Mouse (Mus musculus): ENCODE results near the gene Bik. TPM values are rescaled to one million over a fixed set of nuclear protein-coding genes. Genes with fewer than 3 reads are reported as not detected.
A peak's percentile ranks its signal among the peaks of the same experiment; 100 is the strongest.

Bik gene
- polyA plus RNA-seq, 1 experiment from 2014 or later, result 1.7 TPM

DNA sequence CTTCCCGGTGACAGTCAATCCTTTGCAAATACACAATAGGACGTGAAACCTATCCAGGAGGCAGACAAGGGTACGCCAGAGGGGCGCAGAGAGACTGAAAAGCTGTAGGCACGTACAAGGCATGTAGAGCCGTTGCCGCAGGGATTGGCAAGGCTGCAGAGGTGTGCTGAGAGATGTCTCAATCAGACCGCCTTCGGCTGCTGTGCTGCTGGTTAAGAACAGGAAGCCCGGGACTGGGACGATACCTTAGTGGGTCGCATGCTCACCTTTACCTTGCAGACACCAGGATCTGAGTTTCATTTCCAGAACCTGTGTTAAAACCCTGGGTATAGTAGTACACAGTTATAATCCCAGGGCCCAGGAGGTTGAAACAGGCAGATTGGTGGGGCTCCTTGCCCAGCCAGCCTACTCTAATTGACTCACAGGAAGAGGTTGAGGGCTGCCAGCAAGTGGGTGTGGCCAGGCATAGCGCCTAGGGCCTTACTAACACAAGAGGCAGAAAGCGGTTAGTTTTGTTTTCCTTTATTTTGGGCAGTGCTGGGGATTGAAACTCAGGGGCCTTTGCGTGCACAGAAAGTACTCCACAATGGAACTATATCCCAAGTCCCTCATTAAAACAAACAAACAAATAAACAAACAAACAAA is 36.1 kb downstream of the Bik start:
- 30% methylated on average over 15 of the region's 15 CpGs for WGBS
- Histone ChIP-seq H3K4me2 (peak overlapping the region; percentile 83), H3K4me3 (replicated peaks) (peak overlapping the region; percentile 41; the same call in 1 of the 2 replicates), H3K36me3 (replicated peaks) (no peaks in the 10 kb centered on the region), H3K27me3 (peaks cover 22% of the 10 kb centered on the region; the same call in 1 of the 2 replicates), H3K27ac (peak overlapping the region; percentile 37; the same call in 1 of the 2 replicates), H3K9me3 (no peaks in the 10 kb centered on the region), H3K4me1 (peaks cover 22% of the 10 kb centered on the region), H3K9ac (no peak overlapping the region)
- peak; percentile 51; the same call in 1 of the 2 replicates for ATAC-seq (ENCODE audit: low FRiP score)

DNA sequence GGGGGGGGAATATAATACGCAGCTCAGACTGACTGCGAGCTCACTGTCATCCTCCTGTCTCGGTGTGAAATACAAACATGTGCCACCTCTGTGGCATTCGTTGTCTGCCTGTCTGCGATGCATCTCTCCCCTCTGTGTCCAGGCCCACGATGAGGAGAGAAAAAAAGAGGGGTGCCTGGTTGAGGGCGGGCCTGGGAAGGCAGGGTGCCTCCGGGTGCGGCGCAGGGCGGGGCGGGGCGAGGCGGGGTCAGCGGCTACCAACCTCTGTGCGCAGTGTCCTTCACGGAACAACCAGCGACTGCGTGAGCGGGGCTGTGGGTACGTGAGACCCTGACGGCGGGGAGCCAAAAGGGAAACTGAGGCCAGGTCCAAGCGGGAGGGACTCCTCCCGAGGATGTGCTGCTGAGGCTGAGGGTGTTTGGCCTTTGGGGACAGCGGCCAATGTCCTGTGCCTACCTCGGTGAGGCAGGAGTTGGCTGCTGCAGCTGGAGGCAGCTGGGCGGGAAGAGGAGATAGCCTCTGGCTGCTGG is 36.7 kb downstream of the Bik start, which contains the start of the genes Tspo and Mcat:
TSS of gene Tspo (plus strand) at position 266 of the 530 bp plus-strand sequence.
TSS of gene Mcat (minus strand) at position 461 of the 530 bp plus-strand sequence.
- H3K27ac ChIP-seq, result peak within 1 kb of the TSS; percentile 37; the same call in 1 of the 2 replicates
- peak; percentile 39; the same call in 1 of the 2 replicates for ATAC-seq (ENCODE audit: low FRiP score)

DNA sequence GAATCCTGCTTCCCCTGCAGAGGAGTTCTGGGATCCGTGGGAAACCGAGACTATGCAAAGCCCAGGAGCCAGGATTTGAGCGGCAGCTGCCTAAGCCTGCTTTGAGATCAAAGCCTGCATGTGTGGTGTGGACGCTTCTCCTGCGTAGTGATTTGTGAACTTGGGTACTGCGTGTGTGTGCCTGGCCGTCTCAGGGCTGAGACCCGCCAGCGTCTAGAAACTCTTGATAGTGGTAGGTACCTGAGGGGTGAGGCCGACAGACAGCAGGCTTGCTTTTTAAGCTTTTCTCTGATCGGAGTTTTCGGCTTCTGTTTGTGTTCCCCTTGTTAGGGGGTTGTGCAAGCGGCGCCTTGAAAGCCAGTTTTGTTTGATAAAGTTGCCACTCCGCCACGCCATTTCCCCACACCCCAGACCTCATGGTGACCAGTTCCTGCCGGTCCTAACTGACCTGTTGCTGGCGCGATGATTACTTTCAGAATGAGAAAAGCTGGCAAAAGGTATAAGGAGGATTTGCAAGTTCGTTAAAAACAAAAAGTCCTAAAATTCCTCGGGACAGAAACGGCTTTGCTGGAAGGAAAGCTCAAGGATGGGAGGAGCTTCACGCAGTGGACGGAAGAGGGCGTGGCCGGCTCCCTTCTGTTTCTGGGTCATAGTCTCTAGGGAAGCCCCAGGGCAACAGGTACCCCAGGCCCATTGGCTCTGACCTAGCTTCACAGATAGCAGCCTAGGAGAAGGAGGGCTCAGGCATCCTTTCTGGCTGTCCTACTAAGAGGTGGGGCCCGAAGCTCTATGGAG is 37.4 kb downstream of the Bik start:
- no peaks in the 10 kb centered on the region for H3K36me3 ChIP-seq (replicated peaks)
- H3K4me2 ChIP-seq, result peak overlapping the region; percentile 83
- H3K4me3 ChIP-seq (replicated peaks), result peak overlapping the region; percentile 41
- H3K4me1 ChIP-seq, result peaks cover 22% of the 10 kb centered on the region
- H3K27me3 ChIP-seq, result peaks cover 12% of the 10 kb centered on the region; the same call in 1 of the 2 replicates
- 3% methylated on average over 27 of the region's 27 CpGs for WGBS
- H3K27ac ChIP-seq, result no peak overlapping the region
- peak overlapping the region; percentile 57 for H3K9ac ChIP-seq
- no peaks in the 10 kb centered on the region for H3K9me3 ChIP-seq
- peak; percentile 51; the same call in 1 of the 2 replicates for ATAC-seq (ENCODE audit: low FRiP score)

More for the DNA sequence above, 36.7 kb downstream of the Bik start, which contains the start of the genes Tspo and Mcat:
- peak within 1 kb of the TSS; percentile 41 for H3K4me3 ChIP-seq (replicated peaks)
- WGBS, result 1% methylated on average over 28 of the region's 28 CpGs
- peaks cover 22% of the 10 kb centered on the region for H3K4me1 ChIP-seq
- H3K9me3 ChIP-seq, result no peaks in the 10 kb centered on the region
- H3K4me2 ChIP-seq, result peak within 1 kb of the TSS; percentile 83
- peak within 1 kb of the TSS; percentile 57 for H3K9ac ChIP-seq
- H3K36me3 ChIP-seq (replicated peaks), result no peaks in the 10 kb centered on the region
- H3K27me3 ChIP-seq, result peaks cover 16% of the 10 kb centered on the region; the same call in 1 of the 2 replicates

DNA sequence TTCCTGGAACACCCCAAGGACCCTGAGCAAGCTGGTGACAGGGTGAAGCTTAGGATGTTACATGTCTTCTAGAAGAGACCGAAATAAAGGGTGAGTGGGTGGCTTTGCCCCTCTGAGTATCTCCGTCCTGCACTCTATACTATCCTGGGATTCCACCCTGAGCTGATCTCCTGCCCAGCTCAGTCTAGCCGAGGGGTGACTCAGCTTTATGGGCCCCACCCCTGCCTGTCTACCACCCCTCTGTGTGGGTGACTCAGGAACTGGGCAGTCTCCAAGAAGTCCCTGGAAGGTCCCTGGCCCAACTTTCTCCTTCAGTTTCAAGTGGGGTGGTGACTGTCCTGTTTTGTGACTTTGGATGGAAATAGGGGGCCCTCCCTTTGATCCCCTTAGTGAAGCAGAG is 38.8 kb downstream of the Bik start:
- Histone ChIP-seq H3K4me1 (peaks cover 22% of the 10 kb centered on the region), H3K27me3 (peaks cover 12% of the 10 kb centered on the region; the same call in 1 of the 2 replicates), H3K9me3 (no peaks in the 10 kb centered on the region), H3K36me3 (replicated peaks) (no peaks in the 10 kb centered on the region), H3K4me3 (replicated peaks) (no peak overlapping the region), H3K4me2 (no peak overlapping the region), H3K27ac (no peak overlapping the region), H3K9ac (no peak overlapping the region)
- 82% methylated on average over 3 of the region's 3 CpGs for WGBS
- no peak for ATAC-seq (ENCODE audit: low FRiP score)

DNA sequence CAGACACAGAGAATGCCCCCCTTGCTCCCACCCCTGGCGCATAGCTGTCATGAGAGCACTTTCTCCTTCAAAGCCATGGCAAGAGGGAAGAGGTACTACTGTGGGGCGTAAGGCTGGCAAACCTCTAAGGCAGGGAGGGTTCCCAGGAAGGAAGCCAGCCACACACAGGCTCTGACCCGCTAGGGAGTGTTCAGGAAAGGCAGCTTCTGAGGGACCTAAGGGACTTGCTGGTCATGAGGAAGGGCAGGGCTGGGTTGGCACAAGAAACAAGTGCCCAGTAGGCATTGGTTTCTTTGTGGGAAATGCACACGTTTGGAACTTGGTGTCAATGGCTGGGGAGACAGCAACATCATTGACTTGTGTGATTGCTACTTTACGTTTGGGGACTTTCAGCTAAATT is 39.3 kb downstream of the Bik start:
- Histone ChIP-seq H3K27ac (no peak overlapping the region), H3K9me3 (no peaks in the 10 kb centered on the region), H3K9ac (no peak overlapping the region), H3K4me2 (no peak overlapping the region), H3K27me3 (peaks cover 12% of the 10 kb centered on the region; the same call in 1 of the 2 replicates), H3K4me3 (replicated peaks) (no peak overlapping the region), H3K4me1 (peaks cover 22% of the 10 kb centered on the region), H3K36me3 (replicated peaks) (no peaks in the 10 kb centered on the region)
- ATAC-seq (ENCODE audit: low FRiP score), result no peak
- 74% methylated on average over 5 of the region's 5 CpGs for WGBS

DNA sequence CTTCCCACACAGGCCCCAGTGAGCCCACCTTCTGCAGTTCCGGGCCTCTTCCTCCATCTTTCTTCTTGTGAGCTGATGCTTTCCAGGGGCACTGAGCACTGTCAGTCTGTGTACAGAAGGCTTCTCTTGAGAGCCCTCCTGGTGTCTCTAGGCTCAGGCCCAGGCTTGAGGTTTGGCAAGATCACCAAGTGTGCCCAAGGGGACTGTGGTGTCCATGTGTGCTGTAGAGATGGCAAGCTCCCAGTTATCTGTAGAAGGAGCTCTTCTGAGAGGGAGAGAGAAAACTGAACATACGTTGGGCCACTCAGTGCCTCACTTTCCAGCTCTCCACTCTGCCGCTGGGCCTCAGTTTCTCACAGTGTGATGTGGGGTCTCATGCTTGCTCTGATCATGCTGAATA is 41.1 kb downstream of the Bik start:
- Histone ChIP-seq H3K4me3 (replicated peaks) (no peak overlapping the region), H3K4me2 (no peak overlapping the region), H3K9ac (no peak overlapping the region), H3K27me3 (peaks cover 6% of the 10 kb centered on the region; the same call in 1 of the 2 replicates), H3K27ac (no peak overlapping the region), H3K9me3 (no peaks in the 10 kb centered on the region), H3K4me1 (peaks cover 18% of the 10 kb centered on the region), H3K36me3 (replicated peaks) (no peaks in the 10 kb centered on the region)
- no peak for ATAC-seq (ENCODE audit: low FRiP score)
- 82% methylated on average over 3 of the region's 3 CpGs for WGBS

DNA sequence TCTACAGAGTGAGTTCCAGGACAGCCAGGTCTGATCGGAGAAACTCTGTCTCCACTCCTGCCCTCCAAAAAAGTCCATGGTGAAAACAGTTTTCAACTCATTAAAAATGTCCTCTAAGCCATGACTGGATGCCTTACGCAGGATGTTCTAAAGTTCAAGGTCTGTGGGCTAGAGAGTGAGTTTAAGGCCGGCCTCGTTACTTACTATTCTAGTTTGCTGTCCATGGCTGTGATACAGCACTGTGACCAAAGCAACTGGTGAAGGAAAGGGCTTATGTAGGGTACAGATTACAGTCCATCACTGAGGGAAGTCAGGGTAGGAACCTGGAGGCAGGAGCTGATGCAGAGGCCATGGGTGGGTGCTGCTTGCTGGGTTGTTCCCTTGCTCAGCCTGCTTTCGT is 41.9 kb downstream of the Bik start:
- Histone ChIP-seq H3K4me1 (peaks cover 10% of the 10 kb centered on the region), H3K9me3 (no peaks in the 10 kb centered on the region), H3K4me2 (no peak overlapping the region), H3K27ac (no peak overlapping the region), H3K9ac (no peak overlapping the region), H3K4me3 (replicated peaks) (no peak overlapping the region), H3K27me3 (0 out of 2 replicates have a peak, but pooled peaks cover 3% of the 10 kb centered on the region), H3K36me3 (replicated peaks) (no peaks in the 10 kb centered on the region)
- WGBS, result 90% methylated on average over 5 of the region's 5 CpGs
- no peak for ATAC-seq (ENCODE audit: low FRiP score)

DNA sequence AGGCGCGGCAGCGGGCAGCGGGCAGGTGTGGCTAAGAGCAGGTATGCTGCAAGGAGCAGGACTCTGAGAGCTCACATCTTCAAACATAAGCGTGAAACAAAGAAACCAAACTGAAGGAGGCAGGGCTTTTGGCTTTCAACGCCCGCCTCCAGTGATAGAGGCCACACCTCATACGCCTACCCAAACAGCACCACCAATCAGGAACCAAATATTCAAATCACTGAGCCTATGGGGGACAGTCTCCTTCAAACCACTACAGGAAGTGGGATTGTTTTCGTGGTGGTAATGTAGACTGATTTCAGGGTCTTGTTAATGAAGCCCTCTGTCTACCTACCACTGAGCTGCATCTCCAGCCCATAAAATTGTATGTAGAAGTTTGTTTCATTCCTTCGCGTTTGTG is 43.0 kb downstream of the Bik start:
- Histone ChIP-seq H3K4me1 (no peaks in the 10 kb centered on the region), H3K36me3 (replicated peaks) (peaks cover 4% of the 10 kb centered on the region), H3K4me3 (replicated peaks) (no peak overlapping the region), H3K9me3 (no peaks in the 10 kb centered on the region), H3K4me2 (no peak overlapping the region), H3K27ac (no peak overlapping the region), H3K27me3 (no peaks in the 10 kb centered on the region), H3K9ac (no peak overlapping the region)
- 62% methylated on average over 11 of the region's 11 CpGs for WGBS
- ATAC-seq (ENCODE audit: low FRiP score), result no peak

DNA sequence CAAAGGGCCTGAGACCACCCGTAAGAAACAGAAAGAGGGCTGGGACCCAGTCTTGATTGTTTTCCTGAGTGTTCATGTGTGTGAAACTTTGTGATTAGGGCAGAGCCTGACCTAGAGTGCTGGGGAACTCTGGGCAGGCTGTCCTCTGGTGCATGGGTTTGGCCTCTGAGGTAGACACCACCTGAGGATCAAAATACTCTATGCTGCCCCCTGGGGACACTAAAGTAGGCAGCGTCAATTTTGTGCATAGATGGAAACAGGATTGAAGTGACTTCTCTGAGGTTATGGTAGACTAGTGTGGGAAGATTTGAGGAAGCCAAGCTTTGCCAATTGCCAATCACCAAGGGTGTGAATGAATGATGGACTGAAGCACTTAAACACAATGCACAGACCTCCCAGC is 44.0 kb downstream of the Bik start:
- H3K4me3 ChIP-seq (replicated peaks), result no peak overlapping the region
- WGBS, result 69% methylated on average over 2 of the region's 2 CpGs
- no peaks in the 10 kb centered on the region for H3K27me3 ChIP-seq
- no peak overlapping the region for H3K9ac ChIP-seq
- H3K4me1 ChIP-seq, result no peaks in the 10 kb centered on the region
- no peaks in the 10 kb centered on the region for H3K9me3 ChIP-seq
- no peak for ATAC-seq (ENCODE audit: low FRiP score)
- no peak overlapping the region for H3K27ac ChIP-seq
- H3K36me3 ChIP-seq (replicated peaks), result peaks cover 14% of the 10 kb centered on the region
- H3K4me2 ChIP-seq, result no peak overlapping the region

DNA sequence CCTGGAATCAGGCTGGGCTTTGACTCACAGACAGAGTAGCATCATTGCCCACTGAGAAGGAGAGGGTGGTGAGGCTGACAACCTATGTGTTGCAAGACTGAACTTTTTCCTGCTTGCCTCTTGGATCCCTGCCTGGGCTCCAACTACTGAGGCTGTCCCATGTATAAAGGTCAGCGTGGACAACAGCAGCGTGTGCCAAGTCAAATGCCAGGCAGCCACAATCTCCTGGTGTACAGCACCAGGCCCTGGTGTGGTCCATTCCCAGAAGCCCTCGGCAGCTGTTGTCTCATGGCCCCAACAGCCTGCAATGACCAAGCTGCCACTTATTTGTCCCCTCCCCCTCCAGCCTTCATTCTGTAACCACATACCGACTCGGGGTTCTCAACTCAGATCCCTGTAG is 45.0 kb downstream of the Bik start:
- Histone ChIP-seq H3K4me3 (replicated peaks) (no peak overlapping the region), H3K27ac (no peak overlapping the region), H3K9me3 (no peaks in the 10 kb centered on the region), H3K4me1 (no peaks in the 10 kb centered on the region), H3K4me2 (no peak overlapping the region), H3K9ac (no peak overlapping the region), H3K27me3 (no peaks in the 10 kb centered on the region), H3K36me3 (replicated peaks) (peaks cover 24% of the 10 kb centered on the region)
- ATAC-seq (ENCODE audit: low FRiP score), result no peak
- 92% methylated on average over 5 of the region's 5 CpGs for WGBS

DNA sequence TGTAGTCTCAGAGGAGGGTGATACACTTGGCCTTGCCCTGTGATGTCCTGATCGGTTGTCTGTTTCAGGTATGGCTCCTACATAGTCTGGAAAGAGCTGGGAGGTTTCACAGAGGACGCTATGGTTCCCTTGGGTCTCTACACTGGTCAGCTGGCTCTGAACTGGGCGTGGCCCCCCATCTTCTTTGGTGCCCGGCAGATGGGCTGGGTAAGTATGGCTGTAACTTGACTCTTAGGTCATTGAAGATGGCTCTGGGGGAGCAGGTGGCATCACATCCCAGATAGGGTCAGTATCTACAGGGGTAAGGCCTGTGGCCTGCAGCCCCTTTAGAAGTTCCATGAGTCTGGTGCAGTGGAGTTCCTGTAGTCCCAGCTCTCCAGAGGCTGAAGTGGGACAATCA is 45.5 kb downstream of the Bik start:
- ATAC-seq (ENCODE audit: low FRiP score), result no peak
- Histone ChIP-seq H3K27ac (no peak overlapping the region), H3K4me1 (no peaks in the 10 kb centered on the region), H3K36me3 (replicated peaks) (peaks cover 29% of the 10 kb centered on the region), H3K4me2 (no peak overlapping the region), H3K9ac (no peak overlapping the region), H3K27me3 (no peaks in the 10 kb centered on the region), H3K4me3 (replicated peaks) (no peak overlapping the region), H3K9me3 (no peaks in the 10 kb centered on the region)
- 89% methylated on average over 4 of the region's 4 CpGs for WGBS

DNA sequence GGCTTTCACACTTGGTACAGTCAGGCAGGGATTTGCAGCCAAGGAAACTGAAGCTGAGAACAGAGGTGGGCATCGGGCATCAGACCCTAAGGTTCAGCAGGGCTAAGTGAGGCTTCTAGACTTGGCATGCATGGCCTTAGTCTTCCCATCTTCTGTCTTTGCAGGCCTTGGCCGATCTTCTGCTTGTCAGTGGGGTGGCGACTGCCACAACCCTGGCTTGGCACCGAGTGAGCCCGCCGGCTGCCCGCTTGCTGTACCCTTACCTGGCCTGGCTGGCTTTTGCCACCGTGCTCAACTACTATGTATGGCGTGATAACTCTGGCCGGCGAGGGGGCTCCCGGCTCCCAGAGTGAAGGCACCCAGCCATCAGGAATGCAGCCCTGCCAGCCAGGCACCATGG is 46.9 kb downstream of the Bik start:
- no peaks in the 10 kb centered on the region for H3K4me1 ChIP-seq
- no peak overlapping the region for H3K4me3 ChIP-seq (replicated peaks)
- 99% methylated on average over 12 of the region's 12 CpGs for WGBS
- no peaks in the 10 kb centered on the region for H3K9me3 ChIP-seq
- no peak overlapping the region for H3K27ac ChIP-seq
- H3K9ac ChIP-seq, result no peak overlapping the region
- peaks cover 44% of the 10 kb centered on the region for H3K36me3 ChIP-seq (replicated peaks)
- H3K27me3 ChIP-seq, result no peaks in the 10 kb centered on the region
- H3K4me2 ChIP-seq, result no peak overlapping the region
- ATAC-seq (ENCODE audit: low FRiP score), result no peak
